Mouse (Mus musculus) E14TG2a.4 (cell line): ENCODE measurements at regions not wholly inside any gene's neighbourhood (a gene's known extent, or its start where the extent isn't known, plus 50 kb on each side); places are given as distances from the start of the nearest gene placed in this dataset.

Experiments used
- CTCF ChIP-seq: conservative IDR thresholded peaks from 2 replicates; pipeline ENCODE4 v1.5.1; 2014; ENCODE audit warnings: low read length
- NANOG ChIP-seq: IDR thresholded peaks from 2 replicates; pipeline ENCODE4 v1.6.1; 2014; ENCODE audit warnings: borderline replicate concordance, low read length, mixed read lengths
- POU5F1 ChIP-seq: IDR thresholded peaks from 2 replicates; pipeline ENCODE4 v1.6.1; 2014; ENCODE audit warnings: low read length, borderline replicate concordance

DNA sequence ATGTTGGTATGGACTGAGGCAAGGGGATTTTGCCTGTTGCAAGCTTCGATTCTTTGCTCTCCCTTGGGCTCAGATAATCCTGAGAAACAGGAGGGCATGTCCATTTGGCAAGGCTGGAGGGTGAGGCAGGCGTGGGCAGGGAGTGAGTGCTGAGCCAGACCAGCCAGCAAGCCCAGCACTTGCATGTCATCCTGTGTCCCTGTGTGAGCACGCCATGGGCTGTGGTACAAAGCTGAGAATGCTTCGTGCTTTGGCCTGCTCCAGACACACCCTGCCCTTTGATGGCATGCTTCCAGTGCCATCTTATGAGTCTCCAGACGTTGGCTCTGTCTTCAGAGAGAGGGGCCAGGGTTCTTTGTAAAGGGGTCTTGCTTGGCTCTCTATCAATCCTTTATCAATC is 557.1 kb downstream of the Vrk1 start:
- no peak for TF ChIP-seq CTCF
- no peak for TF ChIP-seq NANOG
- TF ChIP-seq POU5F1 = no peak
